Mouse (Mus musculus) central nervous system, embryonic 18 days (tissue): ENCODE measurements around the gene Fgd1. TPM values are rescaled to one million over a fixed set of nuclear protein-coding genes. Genes with fewer than 3 reads are reported as not detected.

Experiments
- polyA plus RNA-seq: library from polyadenylated mRNA; depleted of rRNA; stranded (reverse); fragments of >200 nt; gene quantifications from 2 replicates; pipeline ENCODE4 v1.2.3, GENCODE M21; 2012; rRNA removed

The Fgd1 gene
- polyA plus RNA-seq: 32.5 and 35.1 TPM in 2 replicates

GRCm38 (mm10) chrX:151045850-151046249 lies at the start of gene Fgd1:
TSS of gene Fgd1 (plus strand) at chrX:151046150.

DNA sequence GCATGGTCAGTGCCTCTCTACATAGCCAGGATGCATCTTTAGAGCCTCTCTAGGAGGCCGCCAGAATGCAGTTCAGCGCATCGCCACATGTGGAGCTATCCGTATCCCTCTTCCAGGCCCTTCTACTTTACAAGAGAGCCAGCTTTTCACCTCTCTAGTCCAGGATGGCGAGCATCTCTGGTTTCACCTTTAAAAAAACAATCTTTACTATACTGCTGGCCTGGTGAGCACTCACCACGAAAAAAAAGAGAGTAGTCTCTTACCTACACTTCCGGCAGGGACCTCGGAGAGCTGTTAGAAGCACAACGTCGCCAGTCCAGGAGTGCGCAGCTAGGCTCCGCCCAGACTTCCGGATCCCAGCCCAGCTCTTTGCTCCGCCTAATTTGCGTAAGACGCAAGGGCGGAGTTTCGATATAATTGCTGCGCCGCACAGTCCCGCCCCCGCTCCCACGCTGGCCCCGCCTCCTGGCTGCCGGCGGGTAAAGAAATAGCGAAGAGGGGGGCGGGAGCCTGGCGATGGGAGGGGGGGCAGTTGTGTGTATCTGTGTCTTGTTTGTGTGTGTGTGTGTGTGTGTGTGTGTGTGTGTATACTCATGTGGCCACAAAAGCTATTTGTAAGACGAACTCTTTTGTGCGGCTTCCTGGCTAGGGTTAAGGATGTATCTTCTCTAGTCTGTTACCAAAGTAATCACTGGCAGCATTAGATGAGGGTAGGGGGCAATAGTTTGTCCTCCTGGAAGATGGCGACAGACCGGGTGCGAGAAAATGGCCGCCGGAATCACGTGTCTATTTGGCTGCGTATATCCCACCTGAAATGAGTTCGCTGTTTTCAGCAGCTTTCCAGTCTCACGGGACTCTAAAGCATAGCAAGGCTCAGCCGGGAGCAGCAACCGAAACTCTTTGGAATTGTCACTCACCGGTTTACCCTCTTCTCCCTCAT lies 28.7 kb upstream of the Fgd1 start, which contains the start of gene Gnl3l:
TSS of gene Gnl3l (minus strand) at position 385 of the 940 bp plus-strand sequence.

DNA sequence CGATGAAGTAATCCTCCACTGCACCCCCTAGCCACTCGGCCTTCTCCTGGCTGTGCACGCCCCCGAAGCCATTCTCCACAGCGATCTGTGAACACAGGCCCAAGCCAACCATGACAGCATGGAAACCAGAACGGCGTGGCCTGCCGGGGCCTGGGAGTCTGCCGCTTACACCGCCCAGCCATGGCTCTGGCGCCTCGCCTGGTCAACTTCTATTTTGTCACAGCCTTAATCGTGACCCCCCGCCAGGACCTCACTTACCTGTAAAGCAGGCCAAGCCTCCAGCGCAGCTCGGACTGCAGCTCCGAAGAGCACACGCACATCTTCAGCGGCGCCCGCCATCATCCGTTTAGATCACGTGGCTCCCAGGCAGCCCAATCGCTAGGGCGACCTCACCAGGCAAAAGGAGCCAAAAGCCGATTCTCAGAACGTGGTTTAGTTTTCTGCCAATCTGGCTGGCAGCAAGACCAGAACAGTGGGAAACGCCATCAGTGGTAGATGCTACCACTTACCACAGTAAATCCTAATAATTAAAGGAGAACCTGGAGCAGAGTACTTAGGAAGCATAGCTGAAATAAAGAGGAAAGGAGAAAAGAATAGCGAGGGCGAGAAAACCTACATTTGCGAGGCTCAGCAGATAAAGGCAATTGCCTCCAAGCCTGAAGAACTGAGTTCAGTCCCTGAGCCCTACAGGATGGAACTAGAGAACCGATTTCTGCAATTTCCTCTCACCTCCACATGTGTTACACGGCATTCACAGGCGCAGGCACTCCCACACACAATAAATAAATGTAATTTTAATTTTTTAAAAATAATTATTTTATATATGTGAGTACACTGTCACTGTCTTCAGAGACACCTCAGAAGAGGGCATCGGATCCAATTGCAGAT lies 50.5 kb downstream of the Fgd1 start, which contains the start of gene Tsr2:
TSS of gene Tsr2 (minus strand) at position 373 of the 888 bp plus-strand sequence.

Other genes starting within 250 kb of the Fgd1 start
- gene Maged2, start 231.8 kb upstream of the Fgd1 start, polyA plus RNA-seq: 209 and 255 TPM in 2 replicates
- gene Gnl3l, start 28.8 kb upstream of the Fgd1 start, polyA plus RNA-seq: 74.6 and 74.9 TPM in 2 replicates
- gene Tsr2, start 50.4 kb downstream of the Fgd1 start, polyA plus RNA-seq: 38.4 and 41.5 TPM in 2 replicates
- gene Wnk3, start 151.9 kb downstream of the Fgd1 start, polyA plus RNA-seq: 19.3 TPM in 2 replicates